Mouse (Mus musculus) cortical plate, adult 2 months (tissue): ENCODE results near the gene Msl1.

ENCODE experiments used
- CTCF ChIP-seq: fragments of 200-500 bp; IDR thresholded peaks from 2 replicates; pipeline ENCODE4 v1.5.1; 2011; ENCODE audit warnings: mild to moderate bottlenecking, control low read depth, low read length; ENCODE audit not compliant: insufficient read depth; ENCODE audit errors: extremely low read depth
- POLR2A ChIP-seq: fragments of 200-500 bp; IDR thresholded peaks from 2 replicates; pipeline ENCODE4 v1.6.1; 2011; ENCODE audit warnings: mild to moderate bottlenecking, low read length, control low read depth; ENCODE audit not compliant: insufficient read depth; ENCODE audit errors: extremely low read depth

- TF ChIP-seq CTCF = no peak
- TF ChIP-seq POLR2A = no peak
These were observed 31.8 kb upstream of the Msl1 start for GRCm38 (mm10) chr11:98763502-98763861.
